Mouse (Mus musculus): ENCODE measurements at regions not wholly inside any gene's neighbourhood (a gene's known extent, or its start where the extent isn't known, plus 50 kb on each side); places are given as distances from the start of the nearest gene placed in this dataset.

GRCm38 (mm10) chr1:137141879-137142570 is 181.8 kb upstream of the Nr5a2 start:
- no peaks in the 10 kb centered on the region for H3K9me3 ChIP-seq
- H3K4me3 ChIP-seq = no peak overlapping the region
- no peaks in the 10 kb centered on the region for H3K4me1 ChIP-seq
- no peak overlapping the region for H3K4me2 ChIP-seq (replicated peaks)
- H3K36me3 ChIP-seq = no peaks in the 10 kb centered on the region
- 88% methylated on average over 13 of the region's 13 CpGs for WGBS
- no peak overlapping the region for H3K9ac ChIP-seq (replicated peaks)
- no peaks in the 10 kb centered on the region for H3K27me3 ChIP-seq
- no peak overlapping the region for H3K27ac ChIP-seq (replicated peaks)
- no peak for ATAC-seq (replicated peaks)

DNA sequence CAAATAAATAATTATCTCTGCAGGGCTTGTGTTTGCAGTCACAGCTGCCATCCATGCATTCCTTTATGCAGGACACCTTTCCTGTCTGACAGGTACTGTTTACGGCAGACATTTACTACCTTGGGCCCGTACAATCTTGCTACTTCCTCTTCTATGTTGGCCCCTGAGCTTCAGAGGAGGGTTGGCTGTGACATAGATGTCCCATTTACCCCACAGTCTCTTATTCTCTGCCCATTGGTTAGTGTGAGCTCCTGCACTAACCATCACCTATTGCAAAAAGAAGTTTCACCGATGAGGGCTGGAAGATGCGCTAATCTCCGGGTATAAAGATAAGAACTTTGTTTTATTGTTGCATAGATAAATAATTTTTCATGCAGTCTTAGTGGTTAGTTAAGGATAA is 181.1 kb upstream of the Nr5a2 start:
- no peak overlapping the region for H3K9ac ChIP-seq (replicated peaks)
- ATAC-seq (replicated peaks) = no peak
- no peak overlapping the region for H3K4me3 ChIP-seq
- H3K4me1 ChIP-seq = no peaks in the 10 kb centered on the region
- WGBS = 94% methylated on average over 5 of the region's 5 CpGs
- H3K9me3 ChIP-seq = no peaks in the 10 kb centered on the region
- H3K36me3 ChIP-seq = no peaks in the 10 kb centered on the region
- H3K4me2 ChIP-seq (replicated peaks) = no peak overlapping the region
- H3K27me3 ChIP-seq = no peaks in the 10 kb centered on the region
- no peak overlapping the region for H3K27ac ChIP-seq (replicated peaks)

DNA sequence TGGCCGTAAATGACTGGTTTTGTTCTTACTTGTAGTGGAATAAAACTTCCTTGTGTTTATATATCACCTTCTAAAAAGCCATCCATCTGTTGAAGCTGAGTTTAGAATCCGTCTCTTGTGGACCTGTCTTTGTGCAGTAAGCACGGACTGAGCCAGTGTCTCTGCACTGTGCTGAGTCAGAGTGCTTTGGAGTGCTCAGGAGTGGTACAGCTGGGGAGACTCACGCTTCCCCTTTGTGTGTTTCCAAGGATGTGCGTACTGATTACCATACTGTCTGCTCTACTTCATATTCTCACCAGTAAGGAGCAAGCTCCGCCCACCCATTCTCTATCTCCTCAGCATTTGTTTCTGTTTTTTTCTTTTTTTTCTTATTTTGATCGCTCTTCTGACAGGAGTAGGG is 175.9 kb upstream of the Nr5a2 start:
- Histone ChIP-seq H3K9me3 (no peaks in the 10 kb centered on the region), H3K9ac (replicated peaks) (no peak overlapping the region), H3K36me3 (no peaks in the 10 kb centered on the region), H3K4me3 (no peak overlapping the region), H3K4me2 (replicated peaks) (no peak overlapping the region), H3K27ac (replicated peaks) (no peak overlapping the region), H3K4me1 (no peaks in the 10 kb centered on the region), H3K27me3 (no peaks in the 10 kb centered on the region)
- 70% methylated on average over 7 of the region's 7 CpGs for WGBS
- ATAC-seq (replicated peaks) = peak; percentile 69; the same call in 1 of the 2 replicates

DNA sequence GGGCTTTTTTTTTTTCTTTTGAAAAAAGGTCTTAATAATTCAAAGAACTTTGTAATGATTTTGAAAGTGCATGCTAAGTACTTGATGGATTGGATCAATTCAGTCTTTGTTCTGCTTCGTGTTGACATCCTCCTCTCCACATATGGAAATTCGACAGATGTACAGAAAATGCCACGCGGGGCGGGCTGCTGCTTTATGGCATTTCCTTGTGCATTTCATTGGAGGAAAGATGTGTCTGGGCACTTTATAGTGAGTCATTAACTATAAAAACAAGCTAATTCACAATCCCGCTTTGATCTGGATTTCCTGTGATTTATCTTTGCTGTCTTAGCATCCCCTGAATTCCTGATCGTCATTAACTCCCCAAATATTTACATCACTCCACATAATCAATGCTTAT is 173.5 kb upstream of the Nr5a2 start:
- H3K9ac ChIP-seq (replicated peaks) = no peak overlapping the region
- no peak overlapping the region for H3K4me3 ChIP-seq
- ATAC-seq (replicated peaks) = no peak
- no peaks in the 10 kb centered on the region for H3K27me3 ChIP-seq
- H3K4me2 ChIP-seq (replicated peaks) = no peak overlapping the region
- no peaks in the 10 kb centered on the region for H3K36me3 ChIP-seq
- H3K27ac ChIP-seq (replicated peaks) = no peak overlapping the region
- WGBS = 53% methylated on average over 7 of the region's 7 CpGs
- H3K4me1 ChIP-seq = peaks cover 9% of the 10 kb centered on the region
- H3K9me3 ChIP-seq = no peaks in the 10 kb centered on the region

DNA sequence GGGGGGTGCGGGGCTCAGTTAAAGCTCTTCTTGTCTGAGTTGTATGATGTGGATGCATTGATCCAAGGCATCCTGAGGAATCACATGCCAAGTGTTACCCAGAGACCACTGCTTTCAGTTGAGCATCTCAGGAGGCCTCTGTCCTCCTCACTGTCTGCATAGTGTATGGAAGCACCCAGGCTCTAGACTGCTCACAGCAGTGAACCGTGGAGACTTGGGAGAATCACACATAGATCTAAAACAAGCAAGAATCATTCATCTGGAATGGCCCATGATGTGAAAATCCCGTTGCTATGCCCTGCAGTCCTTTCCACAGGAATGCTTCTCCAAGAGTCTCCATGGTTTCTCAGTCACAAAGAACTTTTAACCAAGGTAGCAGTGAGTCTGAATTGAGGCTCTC is 170.0 kb upstream of the Nr5a2 start:
- H3K9ac ChIP-seq (replicated peaks) = no peak overlapping the region
- 72% methylated on average over 3 of the region's 3 CpGs for WGBS
- no peaks in the 10 kb centered on the region for H3K9me3 ChIP-seq
- H3K36me3 ChIP-seq = no peaks in the 10 kb centered on the region
- H3K27me3 ChIP-seq = no peaks in the 10 kb centered on the region
- H3K4me3 ChIP-seq = no peak overlapping the region
- peaks cover 10% of the 10 kb centered on the region for H3K4me1 ChIP-seq
- no peak overlapping the region for H3K4me2 ChIP-seq (replicated peaks)
- H3K27ac ChIP-seq (replicated peaks) = no peak overlapping the region
- no peak for ATAC-seq (replicated peaks)

- no peaks in the 10 kb centered on the region for H3K27me3 ChIP-seq
These were observed 168.9 kb upstream of the Nr5a2 start for GRCm38 (mm10) chr1:137129116-137129515.

DNA sequence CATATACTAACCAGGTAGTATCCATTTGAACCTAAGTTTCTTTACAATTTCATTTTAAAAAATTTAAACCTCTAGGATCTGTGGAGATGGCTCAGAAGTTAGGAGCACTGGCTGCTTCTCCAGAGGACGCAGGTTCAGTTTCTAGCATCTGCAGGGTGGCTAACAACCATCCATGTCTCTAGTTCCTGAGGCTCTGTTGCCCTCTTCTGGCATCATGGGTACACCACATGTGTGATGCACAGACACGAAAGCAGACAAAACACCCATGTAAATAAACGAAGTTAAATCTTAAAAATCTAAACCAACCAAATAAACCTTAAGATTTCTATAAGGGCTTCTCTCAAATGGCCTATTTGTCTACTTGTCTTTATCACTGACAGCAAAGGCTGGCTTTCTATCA is 157.6 kb upstream of the Nr5a2 start:
- H3K4me1 ChIP-seq = no peaks in the 10 kb centered on the region
- no peak for ATAC-seq (replicated peaks)
- H3K4me3 ChIP-seq = no peak overlapping the region
- WGBS = 87% methylated on average over 3 of the region's 3 CpGs
- H3K27ac ChIP-seq (replicated peaks) = no peak overlapping the region
- no peaks in the 10 kb centered on the region for H3K36me3 ChIP-seq
- no peaks in the 10 kb centered on the region for H3K9me3 ChIP-seq
- no peak overlapping the region for H3K9ac ChIP-seq (replicated peaks)
- no peaks in the 10 kb centered on the region for H3K27me3 ChIP-seq
- no peak overlapping the region for H3K4me2 ChIP-seq (replicated peaks)

More at GRCm38 (mm10) chr1:137129116-137129515, 168.9 kb upstream of the Nr5a2 start:
- Histone ChIP-seq H3K4me2 (replicated peaks) (no peak overlapping the region), H3K9me3 (no peaks in the 10 kb centered on the region), H3K36me3 (no peaks in the 10 kb centered on the region), H3K9ac (replicated peaks) (no peak overlapping the region), H3K4me3 (no peak overlapping the region), H3K4me1 (peaks cover 10% of the 10 kb centered on the region), H3K27ac (replicated peaks) (no peak overlapping the region)
- ATAC-seq (replicated peaks) = no peak
- 35% methylated on average over 9 of the region's 9 CpGs for WGBS

- Histone ChIP-seq H3K4me1 (no peaks in the 10 kb centered on the region), H3K36me3 (no peaks in the 10 kb centered on the region), H3K9ac (replicated peaks) (no peak overlapping the region), H3K4me2 (replicated peaks) (no peak overlapping the region), H3K4me3 (no peak overlapping the region), H3K27ac (replicated peaks) (no peak overlapping the region), H3K9me3 (no peaks in the 10 kb centered on the region), H3K27me3 (no peaks in the 10 kb centered on the region)
- WGBS = 86% methylated on average over 2 of the region's 2 CpGs
- no peak for ATAC-seq (replicated peaks)
These were observed 146.2 kb upstream of the Nr5a2 start for GRCm38 (mm10) chr1:137106444-137106843.

GRCm38 (mm10) chr1:137091762-137092161 is 131.5 kb upstream of the Nr5a2 start:
- WGBS = 6% methylated on average over 9 of the region's 9 CpGs
- Histone ChIP-seq H3K4me1 (peaks cover 3% of the 10 kb centered on the region; the same call in 1 of the 2 replicates), H3K27me3 (no peaks in the 10 kb centered on the region), H3K36me3 (no peaks in the 10 kb centered on the region), H3K4me2 (replicated peaks) (no peak overlapping the region), H3K4me3 (no peak overlapping the region), H3K9ac (replicated peaks) (no peak overlapping the region), H3K9me3 (no peaks in the 10 kb centered on the region), H3K27ac (replicated peaks) (no peak overlapping the region)
- ATAC-seq (replicated peaks) = no peak; the same call in 1 of the 2 replicates

- Histone ChIP-seq H3K4me3 (no peak overlapping the region), H3K4me1 (peaks cover 3% of the 10 kb centered on the region; the same call in 1 of the 2 replicates), H3K9me3 (no peaks in the 10 kb centered on the region), H3K27me3 (no peaks in the 10 kb centered on the region), H3K36me3 (no peaks in the 10 kb centered on the region), H3K4me2 (replicated peaks) (no peak overlapping the region), H3K27ac (replicated peaks) (no peak overlapping the region), H3K9ac (replicated peaks) (no peak overlapping the region)
- ATAC-seq (replicated peaks) = no peak
- 90% methylated on average over 10 of the region's 10 CpGs for WGBS
These were observed 127.9 kb upstream of the Nr5a2 start for GRCm38 (mm10) chr1:137088148-137088547.

- Histone ChIP-seq H3K36me3 (no peaks in the 10 kb centered on the region), H3K9me3 (no peaks in the 10 kb centered on the region), H3K27ac (replicated peaks) (no peak overlapping the region), H3K4me3 (no peak overlapping the region), H3K9ac (replicated peaks) (no peak overlapping the region), H3K4me2 (replicated peaks) (no peak overlapping the region), H3K4me1 (peaks cover 2% of the 10 kb centered on the region; the same call in 1 of the 2 replicates), H3K27me3 (no peaks in the 10 kb centered on the region)
- no peak for ATAC-seq (replicated peaks)
- WGBS = 92% methylated on average over 3 of the region's 3 CpGs
These were observed 126.5 kb upstream of the Nr5a2 start for GRCm38 (mm10) chr1:137086766-137087165.

- Histone ChIP-seq H3K4me2 (replicated peaks) (no peak overlapping the region), H3K4me3 (no peak overlapping the region), H3K27ac (replicated peaks) (no peak overlapping the region), H3K4me1 (no peaks in the 10 kb centered on the region), H3K27me3 (no peaks in the 10 kb centered on the region), H3K36me3 (no peaks in the 10 kb centered on the region), H3K9ac (replicated peaks) (no peak overlapping the region), H3K9me3 (no peaks in the 10 kb centered on the region)
- ATAC-seq (replicated peaks) = no peak
- WGBS = 89% methylated on average over 1 of the region's 1 CpGs
These were observed 123.3 kb upstream of the Nr5a2 start for GRCm38 (mm10) chr1:137083500-137083899.

- Histone ChIP-seq H3K36me3 (no peaks in the 10 kb centered on the region), H3K27me3 (no peaks in the 10 kb centered on the region), H3K9ac (replicated peaks) (no peak overlapping the region), H3K27ac (replicated peaks) (no peak overlapping the region), H3K4me2 (replicated peaks) (no peak overlapping the region), H3K9me3 (no peaks in the 10 kb centered on the region), H3K4me1 (no peaks in the 10 kb centered on the region), H3K4me3 (no peak overlapping the region)
- 90% methylated on average over 11 of the region's 11 CpGs for WGBS
- ATAC-seq (replicated peaks) = no peak
These were observed 119.3 kb upstream of the Nr5a2 start for GRCm38 (mm10) chr1:137079401-137080003.
